In genomic region chr1:30786583-30786982, GRCm38 (mm10) we compare ENCODE assay signal across 31 mouse cellular contexts.
A peak's percentile ranks its signal among the peaks of the same experiment; 100 is the strongest.
DNase-seq lines count a peak whose midpoint lies in the region; ATAC-seq and TF ChIP-seq lines count a peak whose summit lies in the region.
"Had no signal": no experiment of that assay in that cellular context is flagged by ENCODE, and none has a peak within 500 bp of the region (broad histone marks: within the 10 kb centered on the region; RNA-seq: fewer than 3 reads in every experiment).

No protein-coding gene starts in this region.

- peak overlapping the region; percentile 18; the same call in 1 of the 2 replicates for H3K4me3 ChIP-seq in heart, adult 2 months
- no peak overlapping the region for H3K4me3 ChIP-seq in heart, embryonic 12.5 days
- H3K4me3 ChIP-seq in heart, embryonic 15.5 days: no peak overlapping the region
- H3K4me3 ChIP-seq: embryonic facial prominence, embryonic 10.5 days; embryonic facial prominence, embryonic 13.5 days; erythroblast, embryonic 14.5 days; forebrain, embryonic 12.5 days; forebrain, embryonic 15.5 days; hindbrain, embryonic 10.5 days; hindbrain, embryonic 13.5 days; intestine, embryonic 15.5 days; kidney, embryonic 15.5 days had no signal

- 0 out of 2 replicates have a peak, but pooled peaks cover 4% of the 10 kb centered on the region for H3K9me3 ChIP-seq in heart, embryonic 12.5 days (replicated peaks)
- H3K9me3 ChIP-seq in heart, embryonic 15.5 days (replicated peaks): no peaks in the 10 kb centered on the region
- H3K9me3 ChIP-seq: embryonic facial prominence, embryonic 10.5 days; embryonic facial prominence, embryonic 13.5 days; forebrain, embryonic 12.5 days; forebrain, embryonic 15.5 days; G1E; hindbrain, embryonic 10.5 days; hindbrain, embryonic 13.5 days; intestine, embryonic 15.5 days; kidney, embryonic 15.5 days had no signal

- no peak overlapping the region for H3K27ac ChIP-seq in heart, adult 2 months
- H3K27ac ChIP-seq in heart, embryonic 12.5 days (ENCODE audit: poor library complexity, severe bottlenecking): peak overlapping the region; percentile 89
- H3K27ac ChIP-seq in heart, embryonic 15.5 days: peak overlapping the region; percentile 75
- H3K27ac ChIP-seq: embryonic facial prominence, embryonic 10.5 days; embryonic facial prominence, embryonic 13.5 days; forebrain, embryonic 12.5 days; forebrain, embryonic 15.5 days; hindbrain, embryonic 10.5 days; hindbrain, embryonic 13.5 days; intestine, embryonic 15.5 days; kidney, embryonic 15.5 days had no signal

- H3K36me3 ChIP-seq in heart, adult 2 months (ENCODE audit: control insufficient read depth, insufficient read depth, low read length): no peaks in the 10 kb centered on the region
- no peaks in the 10 kb centered on the region for H3K36me3 ChIP-seq in heart, embryonic 12.5 days
- no peaks in the 10 kb centered on the region for H3K36me3 ChIP-seq in heart, embryonic 15.5 days
- H3K36me3 ChIP-seq: embryonic facial prominence, embryonic 10.5 days; embryonic facial prominence, embryonic 13.5 days; forebrain, embryonic 12.5 days; forebrain, embryonic 15.5 days; G1E; hindbrain, embryonic 10.5 days; hindbrain, embryonic 13.5 days; intestine, embryonic 15.5 days; kidney, embryonic 15.5 days had no signal

- intact Hi-C loops in heart, adult 2 months (cut with DNase I): no loop called here
- intact Hi-C loops in heart, postnatal 36 days (cut with DNase I): no loop called here
- intact Hi-C loops in heart, postnatal 10 days (cut with DNase I): no loop called here

- no peak overlapping the region for H3K9ac ChIP-seq in heart, adult 2 months (ENCODE audit: low read depth, low read length)
- H3K9ac ChIP-seq in heart, embryonic 12.5 days: no peak overlapping the region
- no peak overlapping the region for H3K9ac ChIP-seq in heart, embryonic 15.5 days
- H3K9ac ChIP-seq: embryonic facial prominence, embryonic 13.5 days; forebrain, embryonic 12.5 days; forebrain, embryonic 15.5 days; hindbrain, embryonic 13.5 days; intestine, embryonic 15.5 days; kidney, embryonic 15.5 days had no signal

- H3K27me3 ChIP-seq in heart, adult 2 months (ENCODE audit: control insufficient read depth, insufficient read depth, low read length): no peaks in the 10 kb centered on the region
- H3K27me3 ChIP-seq in heart, embryonic 12.5 days (replicated peaks): no peaks in the 10 kb centered on the region
- H3K27me3 ChIP-seq in heart, embryonic 15.5 days: no peaks in the 10 kb centered on the region
- H3K27me3 ChIP-seq: CH12.LX; embryonic facial prominence, embryonic 13.5 days; forebrain, embryonic 12.5 days; forebrain, embryonic 15.5 days; hindbrain, embryonic 13.5 days; intestine, embryonic 15.5 days; kidney, embryonic 15.5 days had no signal

- DNase-seq in heart, adult 2 months: no peak
- DNase-seq in heart, postnatal 4 days: no peak
- no peak for DNase-seq in heart, postnatal 36 days
- DNase-seq in heart, postnatal 10 days: peak; percentile 10 to 15
- no peak for DNase-seq in gastrocnemius, adult 8-10 months (ENCODE audit: low spot score in 2 of 2)
- DNase-seq: adrenal gland, adult 2 months; adrenal gland, postnatal 14 days; B cell, adult 2 months; cerebellum, adult 11-12 months; cerebellum, adult 8-10 months; cerebellum, postnatal 10 days; cerebellum, postnatal 36 days; embryo, embryonic 11 days; gastrocnemius, postnatal 10 days; gastrocnemius, postnatal 36 days; kidney, adult 11 months; kidney, adult 8-10 months had no signal

- ATAC-seq in heart, embryonic 12.5 days (ENCODE audit: insufficient number of reproducible peaks, low FRiP score): peak; percentile 74
- ATAC-seq in heart, embryonic 15.5 days (replicated peaks; ENCODE audit: insufficient number of reproducible peaks, insufficient read depth, low FRiP score, low read depth): peak; percentile 66
- ATAC-seq: forebrain, embryonic 15.5 days; hindbrain, embryonic 16.5 days; intestine, embryonic 15.5 days had no signal

- TF ChIP-seq CTCF in heart, adult 2 months (IDR thresholded peaks at IDR 0.05): no peak

- H3K4me1 ChIP-seq in heart, adult 2 months (ENCODE audit: control insufficient read depth, insufficient read depth, low read length): no peaks in the 10 kb centered on the region
- H3K4me1 ChIP-seq in heart, embryonic 12.5 days (replicated peaks): peaks cover 5% of the 10 kb centered on the region
- peaks cover 11% of the 10 kb centered on the region for H3K4me1 ChIP-seq in heart, embryonic 15.5 days (replicated peaks)
- H3K4me1 ChIP-seq: embryonic facial prominence, embryonic 10.5 days; embryonic facial prominence, embryonic 13.5 days; forebrain, embryonic 12.5 days; forebrain, embryonic 15.5 days; hindbrain, embryonic 10.5 days; hindbrain, embryonic 13.5 days; intestine, embryonic 15.5 days; kidney, embryonic 15.5 days had no signal

- no peak for TF ChIP-seq EP300 in heart, adult 2 months (IDR thresholded peaks at IDR 0.05; ENCODE audit: insufficient read depth, low read depth, low read length)

- 46% methylated on average over 9 of the region's 9 CpGs for WGBS in heart, adult 2 months
- 44% methylated on average over 9 of the region's 9 CpGs for WGBS in heart, embryonic 12.5 days
- WGBS in heart, embryonic 15.5 days: 38% methylated on average over 9 of the region's 9 CpGs

- H3K79me2 ChIP-seq in heart, adult 2 months (replicated peaks; ENCODE audit: control insufficient read depth, insufficient read depth, low read length): no peaks in the 10 kb centered on the region

- H3K4me2 ChIP-seq in heart, embryonic 12.5 days: peak overlapping the region; percentile 24
- peak overlapping the region; percentile 22; the same call in 1 of the 2 replicates for H3K4me2 ChIP-seq in heart, embryonic 15.5 days
- H3K4me2 ChIP-seq: embryonic facial prominence, embryonic 13.5 days; forebrain, embryonic 12.5 days; forebrain, embryonic 15.5 days; hindbrain, embryonic 13.5 days; intestine, embryonic 15.5 days; kidney, embryonic 15.5 days had no signal

- TF ChIP-seq POLR2A in heart, adult 2 months (IDR thresholded peaks at IDR 0.05; ENCODE audit: insufficient read depth, low read depth, low read length): no peak

Comparison
In these comparisons a context has a peak if more than half of its experiments do, and no peak if none do; other contexts are left out.
1. DNase-seq: peak in heart, postnatal 10 days (2 of 2); none in heart, adult 2 months (0 of 2), heart, postnatal 4 days (single experiment), heart, postnatal 36 days (0 of 2) and gastrocnemius, adult 8-10 months (0 of 2).